Mouse (Mus musculus) ES-Bruce4 (cell line): ENCODE results near the gene Plagl1.

ENCODE experiments used
- CTCF ChIP-seq: IDR thresholded peaks from one replicate; pipeline ENCODE4 v1.8.1; 2011; ENCODE audit warnings: low read depth, low read length
- EP300 ChIP-seq: IDR thresholded peaks from 2 replicates; pipeline ENCODE4 v1.6.1; 2011; ENCODE audit warnings: low read depth, low read length; ENCODE audit not compliant: insufficient read depth
- POLR2A ChIP-seq: IDR thresholded peaks from one replicate; pipeline ENCODE4 v1.8.1; 2011; ENCODE audit warnings: low read length; ENCODE audit not compliant: insufficient read depth

DNA sequence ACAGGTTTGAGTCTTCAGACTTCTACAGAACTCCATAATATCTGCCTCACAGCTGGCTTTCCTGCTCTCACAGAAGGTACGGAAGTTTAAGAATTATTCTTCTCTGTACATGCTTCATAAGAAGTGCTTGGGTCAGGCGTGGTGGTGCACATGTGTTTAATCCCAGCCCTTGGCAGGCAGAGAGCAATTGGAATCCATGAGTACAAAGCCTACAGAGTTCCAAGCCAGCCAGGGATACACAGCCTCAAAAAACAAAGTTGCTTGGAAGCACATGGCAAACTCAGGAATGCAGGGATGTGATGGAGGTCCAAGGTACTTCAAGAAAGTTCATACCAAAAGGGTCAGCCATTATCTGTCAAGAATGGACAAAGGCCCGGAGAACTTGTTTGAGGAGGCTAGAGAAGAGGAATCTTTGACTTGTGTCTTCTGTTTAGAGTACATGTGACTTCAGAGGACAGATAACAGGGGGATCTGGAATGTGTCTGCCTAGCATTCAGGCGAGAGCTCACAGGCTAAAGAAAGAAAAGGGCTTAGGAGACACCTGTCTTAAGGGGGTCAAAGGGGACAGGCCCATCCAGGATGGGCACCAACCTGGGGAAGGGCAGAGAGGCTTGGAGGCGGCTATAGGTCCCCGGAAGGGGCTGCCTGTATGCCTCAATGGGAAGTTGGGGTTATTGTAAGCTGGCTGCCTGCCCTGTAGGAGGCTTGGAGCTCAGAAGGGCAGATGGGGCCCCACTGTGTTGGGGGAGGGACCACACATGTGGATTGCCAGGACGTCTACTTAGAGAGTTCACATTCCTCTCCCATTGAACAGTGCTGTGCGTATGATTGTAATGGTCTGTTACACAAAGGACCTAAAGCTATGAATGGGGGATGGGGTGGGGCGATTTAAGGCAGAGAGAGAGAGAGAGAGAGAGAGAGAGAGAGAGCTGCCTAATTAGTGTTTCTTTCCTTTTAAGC, 56.7 kb downstream of the Plagl1 start:
- no peak for TF ChIP-seq CTCF
- no peak for TF ChIP-seq POLR2A
- no peak for TF ChIP-seq EP300
